Mouse (Mus musculus): ENCODE results near the gene Acsm3. TPM values are rescaled to one million over a fixed set of nuclear protein-coding genes. Genes with fewer than 3 reads are reported as not detected.

Acsm3 gene
- polyA plus RNA-seq, 1 experiment from 2014 or later = 0.13 TPM

DNA sequence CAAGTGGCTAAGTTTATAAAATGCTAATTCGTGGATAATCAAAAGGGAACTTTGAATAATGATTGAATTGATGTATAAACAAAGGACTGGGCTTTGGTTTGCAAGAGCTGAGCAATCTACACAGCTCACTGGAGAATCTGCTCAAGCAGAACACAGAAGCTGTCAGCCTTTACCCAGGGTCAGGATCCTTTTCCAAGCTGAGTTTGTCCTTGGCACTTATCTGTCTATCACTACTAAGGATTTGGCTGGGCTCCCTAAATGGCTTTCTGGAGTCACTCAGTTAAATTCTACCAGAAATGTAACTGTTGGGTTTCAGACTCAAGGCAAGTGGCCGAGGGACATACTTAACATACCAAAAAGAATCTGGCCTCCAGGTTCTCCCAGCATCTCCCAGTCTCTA is 10.8 kb upstream of the Acsm3 start:
- 37% methylated on average over 2 of the region's 2 CpGs for WGBS
- ATAC-seq (replicated peaks; ENCODE audit: insufficient number of reproducible peaks, insufficient read depth, low FRiP score, low read depth) = no peak
- H3K27me3 ChIP-seq = no peaks in the 10 kb centered on the region

DNA sequence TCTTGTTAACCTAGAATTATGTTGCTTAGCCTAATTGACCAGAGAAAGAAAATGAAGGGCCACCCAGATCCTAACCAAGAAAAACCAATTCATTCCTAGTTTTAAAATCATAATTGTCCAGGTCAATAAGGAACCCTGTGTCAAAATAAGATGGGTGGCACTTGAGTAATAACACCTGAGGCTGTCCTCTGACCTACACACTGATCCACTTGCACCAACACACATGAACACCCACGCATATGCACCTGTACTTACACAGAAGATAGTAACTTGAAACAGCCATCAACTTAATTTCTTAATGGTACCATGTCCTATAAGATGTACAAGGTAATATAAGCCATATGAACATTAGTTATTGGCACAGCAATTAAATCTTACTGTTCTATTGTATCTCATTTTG is 7.0 kb upstream of the Acsm3 start:
- WGBS = 78% methylated on average over 1 of the region's 1 CpGs
- H3K4me1 ChIP-seq (replicated peaks) = no peaks in the 10 kb centered on the region
- no peak for ATAC-seq (replicated peaks; ENCODE audit: insufficient number of reproducible peaks, insufficient read depth, low FRiP score, low read depth)
- no peak overlapping the region for H3K27ac ChIP-seq
- no peak overlapping the region for H3K4me2 ChIP-seq
- H3K4me3 ChIP-seq = no peak overlapping the region
- H3K36me3 ChIP-seq = no peaks in the 10 kb centered on the region
- H3K9ac ChIP-seq = no peak overlapping the region
- no peaks in the 10 kb centered on the region for H3K27me3 ChIP-seq
- no peaks in the 10 kb centered on the region for H3K9me3 ChIP-seq (replicated peaks)

More for the DNA sequence above, 10.8 kb upstream of the Acsm3 start:
- H3K9me3 ChIP-seq (replicated peaks) = no peaks in the 10 kb centered on the region
- H3K4me1 ChIP-seq (replicated peaks) = no peaks in the 10 kb centered on the region
- no peak overlapping the region for H3K27ac ChIP-seq
- no peak overlapping the region for H3K4me3 ChIP-seq
- H3K9ac ChIP-seq = no peak overlapping the region
- H3K4me2 ChIP-seq = no peak overlapping the region
- H3K36me3 ChIP-seq = no peaks in the 10 kb centered on the region

DNA sequence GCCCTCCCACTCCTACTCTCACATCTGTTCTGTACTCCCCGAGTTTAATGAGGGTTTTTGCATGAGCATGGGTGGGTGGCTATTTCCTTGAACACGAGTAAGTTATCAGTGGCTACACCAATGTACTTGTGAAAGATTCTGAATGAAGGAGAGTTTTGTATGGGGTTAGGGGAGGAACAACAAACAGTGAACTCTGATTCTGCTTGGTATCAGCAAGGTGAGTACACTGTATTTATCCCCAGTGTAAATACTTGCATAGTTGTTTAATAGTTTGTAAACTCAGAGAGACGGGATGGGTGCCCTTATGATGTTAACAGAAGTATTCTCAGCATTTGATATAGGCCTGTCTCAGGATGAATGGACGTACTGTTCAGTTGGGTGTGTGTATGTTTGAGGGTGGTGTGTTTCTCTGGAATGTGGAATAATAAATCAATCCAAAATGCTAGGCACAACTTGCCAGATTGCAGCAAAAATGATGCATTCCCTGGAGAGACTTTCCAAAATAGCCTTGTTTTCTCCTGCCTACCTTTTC is 1.5 kb downstream of the Acsm3 start:
- WGBS = 46% methylated on average over 4 of the region's 4 CpGs
- Histone ChIP-seq H3K27me3 (no peaks in the 10 kb centered on the region), H3K4me2 (no peak overlapping the region)

DNA sequence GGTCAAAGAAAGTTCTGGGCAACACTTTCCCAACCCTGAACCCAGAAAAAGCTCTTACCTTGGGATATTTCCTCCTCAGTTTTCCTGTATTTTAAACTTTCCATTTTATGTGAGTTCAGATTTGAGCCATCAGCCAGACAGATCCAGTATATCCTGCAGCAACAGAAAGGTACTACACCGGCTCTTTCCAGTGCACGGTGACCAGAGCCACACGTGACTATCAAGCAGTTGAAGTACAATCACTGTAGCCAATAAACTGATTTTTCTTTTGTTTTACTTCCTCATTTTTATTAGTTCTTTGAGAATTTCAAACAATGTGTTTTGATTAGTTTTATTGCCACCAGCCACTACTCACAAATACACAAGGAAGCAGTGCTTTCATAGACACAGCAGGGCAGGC is 3.7 kb downstream of the Acsm3 start:
- H3K9me3 ChIP-seq (replicated peaks) = no peaks in the 10 kb centered on the region
- H3K27ac ChIP-seq = no peak overlapping the region
- H3K4me2 ChIP-seq = no peak overlapping the region
- H3K4me3 ChIP-seq = no peak overlapping the region
- H3K36me3 ChIP-seq = no peaks in the 10 kb centered on the region
- no peaks in the 10 kb centered on the region for H3K27me3 ChIP-seq
- 87% methylated on average over 3 of the region's 3 CpGs for WGBS
- H3K9ac ChIP-seq = no peak overlapping the region
- H3K4me1 ChIP-seq (replicated peaks) = no peaks in the 10 kb centered on the region
- no peak for ATAC-seq (replicated peaks; ENCODE audit: insufficient number of reproducible peaks, insufficient read depth, low FRiP score, low read depth)

More for the DNA sequence above, 1.5 kb downstream of the Acsm3 start:
- no peak overlapping the region for H3K27ac ChIP-seq
- no peak overlapping the region for H3K9ac ChIP-seq
- H3K9me3 ChIP-seq (replicated peaks) = no peaks in the 10 kb centered on the region
- H3K4me3 ChIP-seq = no peak overlapping the region
- H3K4me1 ChIP-seq (replicated peaks) = no peaks in the 10 kb centered on the region
- no peaks in the 10 kb centered on the region for H3K36me3 ChIP-seq
- no peak for ATAC-seq (replicated peaks; ENCODE audit: insufficient number of reproducible peaks, insufficient read depth, low FRiP score, low read depth)

DNA sequence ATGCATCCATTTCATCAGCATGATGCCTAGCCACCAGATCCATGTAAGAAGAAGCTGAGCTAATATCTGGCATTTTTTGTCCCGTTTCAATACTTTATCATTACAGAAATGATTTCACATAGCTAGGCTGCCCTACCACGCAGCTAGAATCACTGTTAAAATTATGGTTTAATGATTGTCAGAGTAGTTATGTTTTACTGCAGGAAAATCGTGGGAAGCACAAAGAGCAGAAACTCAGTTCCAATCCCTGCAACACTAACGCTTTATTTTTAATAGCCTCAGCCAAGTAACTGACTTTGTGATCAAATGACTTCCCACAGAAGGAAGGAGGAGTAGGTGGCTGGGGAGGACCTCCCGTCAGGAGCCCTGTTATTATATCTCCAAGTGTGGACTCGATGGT is 6.3 kb downstream of the Acsm3 start:
- Histone ChIP-seq H3K4me2 (no peak overlapping the region), H3K4me1 (replicated peaks) (no peaks in the 10 kb centered on the region), H3K27me3 (no peaks in the 10 kb centered on the region), H3K4me3 (no peak overlapping the region), H3K9ac (no peak overlapping the region), H3K36me3 (no peaks in the 10 kb centered on the region), H3K9me3 (replicated peaks) (no peaks in the 10 kb centered on the region), H3K27ac (no peak overlapping the region)
- ATAC-seq (replicated peaks; ENCODE audit: insufficient number of reproducible peaks, insufficient read depth, low FRiP score, low read depth) = no peak
- 72% methylated on average over 6 of the region's 6 CpGs for WGBS

DNA sequence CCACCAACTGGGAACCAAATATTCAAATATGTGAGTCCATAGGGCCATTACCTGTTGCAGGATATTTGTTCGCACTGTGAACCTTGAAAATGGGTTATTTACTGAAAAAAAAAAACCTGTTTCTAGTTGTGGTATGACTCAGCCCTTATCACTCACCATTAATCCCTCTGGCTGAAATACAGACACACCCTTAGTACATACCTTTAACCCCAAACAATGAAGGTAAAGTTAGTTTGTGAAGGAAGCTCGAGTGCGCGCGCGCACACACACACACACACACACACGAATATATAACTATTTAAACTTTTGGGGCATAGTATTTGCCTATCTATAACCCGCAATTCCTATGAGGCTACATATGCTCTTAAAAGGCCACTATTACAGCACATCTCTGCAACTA is 9.2 kb downstream of the Acsm3 start:
- no peak for ATAC-seq (replicated peaks; ENCODE audit: insufficient number of reproducible peaks, insufficient read depth, low FRiP score, low read depth)
- Histone ChIP-seq H3K4me2 (no peak overlapping the region), H3K27ac (no peak overlapping the region), H3K4me3 (no peak overlapping the region), H3K9me3 (replicated peaks) (no peaks in the 10 kb centered on the region), H3K36me3 (no peaks in the 10 kb centered on the region), H3K27me3 (no peaks in the 10 kb centered on the region), H3K9ac (no peak overlapping the region), H3K4me1 (replicated peaks) (no peaks in the 10 kb centered on the region)
- WGBS = 86% methylated on average over 8 of the region's 8 CpGs

DNA sequence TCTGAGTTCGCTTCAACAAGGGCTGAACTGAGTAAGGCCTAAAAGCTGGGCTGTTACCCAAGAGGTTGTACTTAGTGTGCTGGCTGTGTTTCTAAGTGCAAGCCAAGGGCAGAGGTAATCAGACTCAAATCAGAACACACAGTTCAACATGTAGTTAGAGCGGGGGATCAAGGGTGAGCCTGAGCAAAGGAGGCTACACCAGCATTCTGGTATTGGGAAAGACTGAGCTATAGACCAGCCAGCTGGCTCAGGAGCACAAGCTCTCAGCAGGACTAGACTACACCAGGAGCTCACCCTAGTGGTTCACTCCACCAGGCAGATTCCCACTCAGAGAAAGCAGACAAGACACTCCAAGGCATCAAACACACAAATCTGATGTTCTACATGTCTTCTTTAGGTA is 22.7 kb downstream of the Acsm3 start:
- Histone ChIP-seq H3K9me3 (replicated peaks) (no peaks in the 10 kb centered on the region), H3K27me3 (no peaks in the 10 kb centered on the region), H3K4me3 (no peak overlapping the region), H3K27ac (no peak overlapping the region), H3K36me3 (peaks cover 40% of the 10 kb centered on the region), H3K9ac (no peak overlapping the region), H3K4me2 (no peak overlapping the region), H3K4me1 (replicated peaks) (no peaks in the 10 kb centered on the region)
- 93% methylated on average over 2 of the region's 2 CpGs for WGBS
- no peak for ATAC-seq (replicated peaks; ENCODE audit: insufficient number of reproducible peaks, insufficient read depth, low FRiP score, low read depth)

DNA sequence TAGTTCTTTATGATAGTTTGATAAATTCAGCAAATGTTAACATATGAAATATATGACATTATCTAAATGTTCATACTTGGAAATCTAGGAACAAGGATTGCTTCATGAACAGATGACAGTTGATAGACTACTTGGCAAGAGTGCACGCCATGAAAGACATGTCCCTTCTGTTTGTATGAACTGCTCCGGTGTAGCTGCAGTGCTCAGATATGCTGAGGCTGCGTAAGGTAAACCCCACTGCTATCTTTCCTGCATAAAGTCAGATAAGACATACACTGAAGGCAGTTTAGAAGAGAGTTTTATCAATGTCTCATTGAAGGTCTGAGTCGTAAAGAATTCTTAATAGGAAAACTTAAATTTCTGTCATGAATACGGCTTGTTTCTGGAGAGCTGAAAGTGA is 24.2 kb downstream of the Acsm3 start:
- Histone ChIP-seq H3K36me3 (peaks cover 54% of the 10 kb centered on the region), H3K27me3 (no peaks in the 10 kb centered on the region), H3K9ac (no peak overlapping the region), H3K4me1 (replicated peaks) (no peaks in the 10 kb centered on the region), H3K27ac (no peak overlapping the region), H3K4me3 (no peak overlapping the region), H3K4me2 (no peak overlapping the region), H3K9me3 (replicated peaks) (no peaks in the 10 kb centered on the region)
- 78% methylated on average over 5 of the region's 5 CpGs for WGBS
- ATAC-seq (replicated peaks; ENCODE audit: insufficient number of reproducible peaks, insufficient read depth, low FRiP score, low read depth) = no peak

DNA sequence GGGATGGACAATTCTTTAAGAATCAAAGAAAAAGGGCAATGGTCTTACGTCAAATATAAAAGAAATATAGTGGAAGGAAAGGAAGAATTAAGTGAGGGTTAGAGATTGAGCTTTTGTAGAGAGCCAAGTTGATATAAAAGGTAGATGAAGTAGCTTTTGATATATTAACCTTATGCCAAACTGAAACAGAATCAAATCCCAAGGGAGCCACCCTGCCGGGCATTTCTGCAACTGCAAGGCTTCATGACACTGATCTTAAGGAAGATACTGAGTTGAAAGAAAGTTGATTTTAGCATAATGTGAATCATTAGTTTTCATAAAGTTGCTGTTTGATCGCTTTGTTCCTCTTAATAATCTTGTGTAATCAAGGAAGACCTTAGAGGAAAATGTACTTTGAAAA is 28.3 kb downstream of the Acsm3 start:
- Histone ChIP-seq H3K36me3 (peaks cover 58% of the 10 kb centered on the region), H3K27ac (no peak overlapping the region), H3K4me2 (no peak overlapping the region), H3K27me3 (no peaks in the 10 kb centered on the region), H3K4me3 (no peak overlapping the region), H3K9me3 (replicated peaks) (no peaks in the 10 kb centered on the region), H3K9ac (no peak overlapping the region), H3K4me1 (replicated peaks) (no peaks in the 10 kb centered on the region)
- ATAC-seq (replicated peaks; ENCODE audit: insufficient number of reproducible peaks, insufficient read depth, low FRiP score, low read depth) = no peak
- WGBS = 86% methylated on average over 3 of the region's 3 CpGs

DNA sequence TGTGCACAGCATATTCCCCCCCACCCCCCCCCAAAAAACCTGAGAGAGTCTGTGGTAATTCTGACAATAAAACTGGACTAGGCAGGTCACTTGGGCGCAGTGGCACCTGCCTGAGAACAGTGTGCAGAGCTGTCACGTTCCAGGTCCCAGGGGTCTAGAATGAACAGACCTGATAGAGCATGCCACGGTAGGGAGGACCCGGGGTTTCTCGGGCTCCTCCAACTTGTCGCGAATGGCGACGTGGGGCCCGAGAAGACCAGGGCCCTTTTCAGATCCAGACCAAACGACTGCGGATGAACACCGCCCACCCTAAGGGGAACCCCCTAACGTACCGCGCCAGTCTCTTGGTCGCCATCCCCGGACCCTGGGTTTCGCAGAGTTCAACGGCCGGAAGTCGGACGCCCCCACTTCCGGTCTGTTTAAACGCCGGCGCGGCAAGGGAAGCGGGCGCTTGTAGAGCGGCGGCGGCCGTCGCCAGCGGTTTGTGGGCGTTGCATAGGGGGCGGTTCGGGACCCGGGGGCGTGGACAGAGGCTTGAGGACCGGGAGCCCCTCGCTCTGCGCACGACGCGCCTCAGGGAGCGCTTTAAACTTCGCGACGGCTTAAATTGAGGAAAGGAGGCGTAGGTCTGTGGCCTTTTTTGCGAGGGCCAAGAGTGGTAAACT is 33.0 kb downstream of the Acsm3 start, which contains the start of the genes Rexo5 and Eri2:
Rexo5 (plus strand) TSS at position 421 of the 665 bp plus-strand sequence.
Eri2 (minus strand) TSS at position 473 of the 665 bp plus-strand sequence.
- peak within 1 kb of the TSS; percentile 81 for H3K27ac ChIP-seq
- ATAC-seq (replicated peaks; ENCODE audit: insufficient number of reproducible peaks, insufficient read depth, low FRiP score, low read depth) = peak; percentile 99
- H3K4me1 ChIP-seq (replicated peaks) = peaks cover 5% of the 10 kb centered on the region; the same call in 1 of the 2 replicates
- under 1% methylated on average over 53 of the region's 53 CpGs for WGBS
- no peaks in the 10 kb centered on the region for H3K27me3 ChIP-seq
- H3K9ac ChIP-seq = peak within 1 kb of the TSS; percentile 76
- H3K36me3 ChIP-seq = peaks cover 23% of the 10 kb centered on the region
- H3K9me3 ChIP-seq (replicated peaks) = no peaks in the 10 kb centered on the region
- peak within 1 kb of the TSS; percentile 76 for H3K4me2 ChIP-seq
- peak within 1 kb of the TSS; percentile 76 for H3K4me3 ChIP-seq

DNA sequence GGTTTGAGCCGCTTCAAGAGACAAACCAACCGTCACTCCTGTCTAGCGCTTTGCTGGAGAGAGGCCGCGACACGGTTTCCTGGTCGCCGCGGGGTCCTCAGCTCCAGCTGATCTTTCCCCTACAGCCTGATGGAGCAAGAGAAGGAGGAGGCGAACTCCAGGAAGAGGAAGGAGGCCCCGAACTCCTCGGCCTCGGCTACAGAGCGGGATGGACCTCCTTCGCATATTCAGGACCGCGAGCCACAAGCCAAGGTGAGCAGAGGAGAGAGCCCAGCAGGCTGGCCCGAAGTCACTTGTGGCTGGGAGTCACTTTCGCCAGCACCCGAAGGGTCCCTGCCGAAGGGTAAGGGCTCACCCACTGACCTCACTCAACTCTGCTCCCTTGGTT is 33.5 kb downstream of the Acsm3 start:
- H3K4me1 ChIP-seq (replicated peaks) = peaks cover 5% of the 10 kb centered on the region; the same call in 1 of the 2 replicates
- peaks cover 18% of the 10 kb centered on the region; the same call in 1 of the 2 replicates for H3K36me3 ChIP-seq
- peak overlapping the region; percentile 76 for H3K4me3 ChIP-seq
- peak overlapping the region; percentile 76 for H3K4me2 ChIP-seq
- no peaks in the 10 kb centered on the region for H3K27me3 ChIP-seq
- ATAC-seq (replicated peaks; ENCODE audit: insufficient number of reproducible peaks, insufficient read depth, low FRiP score, low read depth) = peak; percentile 70
- no peaks in the 10 kb centered on the region for H3K9me3 ChIP-seq (replicated peaks)
- under 1% methylated on average over 21 of the region's 21 CpGs for WGBS
- peak overlapping the region; percentile 76 for H3K9ac ChIP-seq
- H3K27ac ChIP-seq = peak overlapping the region; percentile 81

DNA sequence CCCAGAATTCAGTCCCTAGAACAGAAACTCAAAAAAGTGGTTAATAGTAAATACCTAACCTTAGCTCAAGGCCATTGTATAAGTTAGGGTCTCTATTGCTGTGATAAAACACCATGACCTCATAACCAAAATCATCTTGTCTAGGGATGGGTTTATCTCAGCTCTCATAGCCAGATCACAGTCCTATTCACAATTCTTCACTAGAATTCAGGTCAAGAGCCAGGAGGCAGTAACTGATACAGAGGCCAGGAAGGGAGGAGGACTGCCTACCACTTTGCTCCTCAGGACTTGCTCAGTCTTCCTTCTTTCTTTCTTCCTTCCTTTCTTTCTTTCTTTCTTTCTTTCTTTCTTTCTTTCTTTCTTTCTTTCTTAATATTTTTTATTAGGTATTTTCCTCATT is 34.6 kb downstream of the Acsm3 start:
- no peak overlapping the region for H3K27ac ChIP-seq
- peak overlapping the region; percentile 17 for H3K4me3 ChIP-seq
- no peak for ATAC-seq (replicated peaks; ENCODE audit: insufficient number of reproducible peaks, insufficient read depth, low FRiP score, low read depth)
- peak overlapping the region; percentile 29 for H3K4me2 ChIP-seq
- H3K9me3 ChIP-seq (replicated peaks) = no peaks in the 10 kb centered on the region
- H3K27me3 ChIP-seq = no peaks in the 10 kb centered on the region
- H3K36me3 ChIP-seq = peaks cover 11% of the 10 kb centered on the region; the same call in 1 of the 2 replicates
- 0 out of 2 replicates have a peak overlapping the region, but pooled peaks have one; percentile 12 for H3K9ac ChIP-seq
- peaks cover 5% of the 10 kb centered on the region; the same call in 1 of the 2 replicates for H3K4me1 ChIP-seq (replicated peaks)
